Mouse (Mus musculus) bone marrow macrophage, adult 2 months (primary cell): ENCODE results near the gene Atxn7. TPM values are rescaled to one million over a fixed set of nuclear protein-coding genes. Genes with fewer than 3 reads are reported as not detected.
"Not testable (repeated sequence)": the region's sequence is repeated elsewhere in the genome, so short reads cannot be mapped to it uniquely, and the experiment has no call there.

ENCODE experiments used
- H3K27ac ChIP-seq: 2 replicates; pipeline ENCODE4 v1.5.1; 2012; ENCODE audit warnings: low read depth, low read length; ENCODE audit not compliant: insufficient read depth
- H3K4me1 ChIP-seq: 2 replicates; pipeline ENCODE4 v1.6.1; 2012; ENCODE audit warnings: low read length; ENCODE audit not compliant: control insufficient read depth, insufficient read depth
- H3K4me3 ChIP-seq: 2 replicates; pipeline ENCODE4 v1.5.1; 2012; ENCODE audit warnings: mild to moderate bottlenecking, low read length, moderate library complexity; ENCODE audit not compliant: insufficient read depth
- CTCF ChIP-seq: IDR thresholded peaks from 2 replicates; pipeline ENCODE4 v1.5.1; 2012; ENCODE audit warnings: low read depth, mild to moderate bottlenecking, low read length, moderate library complexity
- POLR2A ChIP-seq: IDR thresholded peaks from 2 replicates; pipeline ENCODE4 v1.6.1; 2012; ENCODE audit warnings: mild to moderate bottlenecking, low read depth, low read length, borderline replicate concordance
- polyA plus RNA-seq: library from polyadenylated mRNA; stranded (reverse); fragments of >200 nt; gene quantifications from 2 replicates; pipeline ENCODE4 v1.2.4, GENCODE M21; 2012; ENCODE audit not compliant: missing spikeins, insufficient read depth, insufficient read length

Gene Atxn7
- polyA plus RNA-seq, 1 experiment, result 19.9 TPM

DNA sequence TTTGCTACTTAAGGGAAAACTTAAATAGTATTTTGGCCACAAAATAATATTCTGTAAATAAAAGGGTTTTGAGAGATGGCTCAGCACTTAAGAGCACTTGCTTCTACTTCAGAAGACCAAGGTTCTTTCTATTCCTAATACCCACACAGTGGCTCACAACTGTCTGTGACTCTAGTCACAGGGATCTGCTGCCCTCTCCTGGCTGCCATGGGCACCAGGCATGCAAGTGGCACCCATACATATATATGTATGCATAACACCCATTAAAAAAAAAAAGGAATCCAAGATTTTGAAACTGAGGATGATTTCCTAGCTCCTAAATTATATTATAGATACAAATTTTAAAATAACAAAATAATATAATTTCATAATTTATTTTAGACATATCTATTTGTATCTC lies 10.8 kb upstream of the Atxn7 start:
- Histone ChIP-seq H3K4me3 (no peak overlapping the region), H3K27ac (no peak overlapping the region), H3K4me1 (no peaks in the 10 kb centered on the region)
- TF ChIP-seq CTCF, result peak; percentile 43; the same call in 1 of the 2 replicates
- no peak for TF ChIP-seq POLR2A

DNA sequence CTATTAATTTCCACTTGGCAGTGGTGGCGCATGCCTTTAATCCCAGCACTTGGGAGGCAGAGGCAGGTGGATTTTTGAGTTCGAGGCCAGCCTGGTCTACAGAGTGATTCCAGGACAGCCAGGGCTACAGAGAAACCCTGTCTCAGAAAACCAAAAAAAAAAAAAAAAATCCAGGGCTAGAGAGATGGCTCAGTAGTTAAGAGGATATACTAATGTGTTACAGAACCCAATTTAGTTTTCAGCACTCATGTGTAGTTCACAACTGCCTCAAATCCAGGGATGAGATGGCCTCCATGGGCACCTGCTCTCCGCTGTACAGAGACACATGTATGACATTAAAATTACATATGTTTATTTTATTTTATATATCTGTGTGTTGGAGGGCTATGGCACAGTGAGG lies 9.1 kb upstream of the Atxn7 start:
- H3K4me3 ChIP-seq, H3K4me1 ChIP-seq, H3K27ac ChIP-seq: not testable (repeated sequence)

DNA sequence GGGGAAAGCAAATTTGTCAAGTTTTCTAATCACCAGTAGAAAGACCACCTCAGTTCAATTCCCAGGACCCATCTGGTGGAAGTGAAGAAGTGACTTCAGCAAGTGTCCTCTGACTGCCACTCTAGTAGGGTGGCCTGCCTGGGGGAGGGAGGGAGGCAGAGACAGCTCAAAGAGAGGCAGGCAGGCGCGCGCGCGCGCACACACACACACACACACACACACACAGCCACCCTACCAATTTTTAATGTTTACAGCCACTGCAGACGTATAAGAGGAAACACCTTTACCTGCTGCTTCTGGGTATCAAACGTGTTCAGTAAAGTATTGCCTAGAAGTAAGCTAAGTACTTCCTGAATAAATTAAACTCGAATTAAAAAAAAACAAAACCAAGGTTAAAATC lies 1.2 kb upstream of the Atxn7 start:
- H3K4me1 ChIP-seq, result peaks cover 16% of the 10 kb centered on the region
- H3K4me3 ChIP-seq, result peak overlapping the region; percentile 89
- TF ChIP-seq CTCF, result no peak
- TF ChIP-seq POLR2A, result no peak
- H3K27ac ChIP-seq, result no peak overlapping the region

DNA sequence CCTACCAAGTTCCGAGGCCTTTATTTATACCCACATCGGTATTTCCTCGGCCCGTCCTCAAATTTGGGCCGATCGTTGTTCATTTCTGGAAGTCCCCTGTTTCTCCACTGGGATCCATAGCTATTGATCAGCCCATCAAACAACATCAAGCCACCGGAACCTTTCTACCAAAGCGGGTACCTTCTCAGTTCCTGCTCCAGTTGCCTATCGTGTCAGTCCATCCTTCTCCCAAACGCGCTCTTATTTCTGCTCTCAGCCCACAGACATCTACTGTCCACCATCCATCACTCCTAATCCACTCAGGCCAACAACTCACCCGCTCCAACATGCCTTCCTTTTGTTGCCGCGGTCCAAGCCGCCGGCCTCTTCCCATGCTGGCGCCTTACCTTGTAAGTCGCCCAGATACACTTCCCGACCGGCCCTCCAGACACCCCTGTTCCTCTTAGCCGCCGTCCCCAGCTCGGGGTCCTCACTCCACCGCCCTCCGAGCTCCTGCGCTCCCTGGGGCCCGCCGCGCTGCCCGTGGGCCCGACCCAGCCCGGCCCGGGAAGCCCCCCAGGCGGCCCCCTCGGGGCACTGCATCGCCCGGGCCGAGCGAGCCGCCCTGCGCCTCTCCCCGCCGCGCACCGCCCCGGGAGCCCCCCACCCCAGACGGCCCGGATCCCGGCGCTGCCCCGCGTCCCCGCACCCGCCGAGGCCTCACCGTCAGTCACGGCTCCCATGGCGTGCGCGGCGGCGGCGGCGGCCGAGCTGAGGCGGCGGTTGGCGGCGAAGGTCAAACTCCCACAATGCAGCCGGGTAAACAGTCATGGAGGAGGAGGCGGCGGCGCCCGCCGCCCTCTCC lies 536 bp upstream of the Atxn7 start:
- no peak for TF ChIP-seq CTCF
- TF ChIP-seq POLR2A, result no peak
- H3K4me1 ChIP-seq, result peaks cover 16% of the 10 kb centered on the region
- H3K4me3 ChIP-seq, result peak overlapping the region; percentile 89
- no peak overlapping the region for H3K27ac ChIP-seq

DNA sequence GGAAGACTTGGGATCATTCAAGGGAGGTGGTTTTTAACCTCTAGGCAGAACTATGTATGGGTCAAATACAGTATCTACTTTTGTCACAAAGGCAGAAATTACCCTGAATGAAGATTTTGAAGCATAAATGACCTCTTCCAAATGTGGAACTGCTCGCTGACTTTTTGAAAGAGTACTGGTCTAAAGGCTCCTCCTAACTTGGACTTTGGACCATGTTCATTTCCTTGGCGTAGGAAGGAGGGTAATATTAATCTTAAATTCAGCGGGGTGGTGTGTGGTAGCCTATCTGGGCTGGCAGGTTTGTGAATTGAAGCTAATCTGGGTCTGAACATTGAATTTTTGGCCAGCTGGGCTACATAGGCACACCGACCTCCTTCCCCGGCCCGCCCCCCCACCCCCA lies 1.2 kb downstream of the Atxn7 start:
- TF ChIP-seq POLR2A, result no peak
- TF ChIP-seq CTCF, result no peak

DNA sequence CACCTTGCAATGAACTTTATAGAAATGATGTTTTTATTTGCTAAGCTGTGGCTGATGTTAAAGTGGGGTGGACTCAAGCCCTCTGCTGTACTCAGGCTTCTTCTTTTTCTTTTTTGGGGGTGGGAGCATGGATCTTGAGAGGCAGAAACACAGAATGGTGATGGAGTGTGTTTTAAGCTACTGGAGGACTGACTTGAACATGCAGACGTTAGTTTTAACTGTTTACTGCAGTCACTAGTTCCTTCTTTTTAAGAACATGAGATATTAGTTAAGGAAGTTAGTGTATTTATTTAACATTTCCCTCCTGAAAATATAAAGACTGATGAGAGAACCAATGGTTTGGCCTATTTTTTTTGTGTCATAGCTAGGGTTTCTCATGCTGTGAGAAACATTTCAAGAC lies 2.3 kb downstream of the Atxn7 start:
- peaks cover 17% of the 10 kb centered on the region for H3K4me1 ChIP-seq
- TF ChIP-seq CTCF (no peak), POLR2A (no peak)
- H3K27ac ChIP-seq, result no peak overlapping the region
- H3K4me3 ChIP-seq, result no peak overlapping the region

More for the DNA sequence above, 1.2 kb downstream of the Atxn7 start:
- Histone ChIP-seq H3K4me1 (peaks cover 21% of the 10 kb centered on the region), H3K27ac (no peak overlapping the region), H3K4me3 (no peak overlapping the region)

DNA sequence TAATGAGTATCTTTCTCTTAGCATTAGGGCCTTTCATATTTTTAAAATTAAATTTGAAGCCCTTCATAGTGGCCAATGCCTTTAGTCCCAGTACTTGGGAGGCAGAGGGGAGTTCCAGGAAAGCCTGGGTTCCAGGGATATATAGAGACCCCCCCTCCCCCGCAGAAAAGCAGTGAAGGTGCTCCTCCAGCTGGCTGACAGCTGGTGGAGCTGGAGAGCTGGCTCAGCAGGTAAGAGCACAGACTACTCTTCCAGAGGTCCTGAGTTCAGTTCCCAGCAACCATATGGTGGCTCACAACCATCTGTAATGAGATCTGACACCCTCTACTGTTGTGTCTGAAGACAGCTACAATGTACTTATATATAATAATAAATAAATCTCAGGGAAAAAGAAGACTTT lies 6.4 kb downstream of the Atxn7 start:
- Histone ChIP-seq H3K27ac (no peak overlapping the region), H3K4me3 (no peak overlapping the region), H3K4me1 (peaks cover 14% of the 10 kb centered on the region)
- TF ChIP-seq CTCF, result no peak
- no peak for TF ChIP-seq POLR2A

DNA sequence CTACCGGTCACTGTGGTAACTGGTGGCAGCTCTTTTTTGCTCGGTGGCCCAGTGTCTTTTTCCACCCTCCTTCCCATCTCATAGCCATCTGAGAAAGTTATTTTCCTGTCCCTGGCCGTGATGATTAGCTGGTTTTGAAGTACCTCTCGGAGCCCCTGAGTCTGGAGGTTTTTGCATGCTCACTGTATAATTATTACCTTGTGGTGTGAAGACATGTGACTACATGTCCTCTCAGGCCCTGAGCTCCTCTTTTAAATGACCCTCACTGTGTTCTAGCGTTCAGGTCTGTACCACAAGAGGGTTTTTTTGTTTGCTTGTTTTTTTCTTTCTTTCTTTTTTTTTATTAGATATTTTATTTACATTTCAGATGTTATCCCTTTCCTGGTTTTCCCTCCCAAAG lies 7.2 kb downstream of the Atxn7 start:
- H3K27ac ChIP-seq, result no peak overlapping the region
- H3K4me1 ChIP-seq, result peaks cover 13% of the 10 kb centered on the region
- TF ChIP-seq POLR2A (no peak), CTCF (no peak)
- no peak overlapping the region for H3K4me3 ChIP-seq

DNA sequence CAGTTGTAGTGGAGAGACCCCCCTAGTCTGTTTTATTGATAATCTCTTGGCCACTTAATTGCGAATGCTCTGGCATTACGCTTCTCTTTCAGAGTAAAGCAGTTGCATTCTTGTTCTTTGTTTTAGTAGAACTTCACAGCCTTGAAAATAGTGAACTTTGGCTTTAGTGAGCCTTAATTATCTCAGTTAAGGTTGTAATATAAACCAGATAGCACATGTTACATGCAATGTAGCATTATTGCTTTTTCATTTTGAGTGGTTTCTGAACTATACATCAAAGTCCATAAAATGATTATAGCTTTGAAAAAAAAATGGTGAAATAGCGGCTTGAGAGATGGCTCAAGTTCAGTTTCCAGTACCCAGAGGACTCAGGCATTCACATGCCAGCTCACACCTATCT lies 9.3 kb downstream of the Atxn7 start:
- Histone ChIP-seq H3K4me1 (peaks cover 12% of the 10 kb centered on the region), H3K27ac (no peak overlapping the region), H3K4me3 (no peak overlapping the region)
- TF ChIP-seq CTCF (no peak), POLR2A (no peak)

DNA sequence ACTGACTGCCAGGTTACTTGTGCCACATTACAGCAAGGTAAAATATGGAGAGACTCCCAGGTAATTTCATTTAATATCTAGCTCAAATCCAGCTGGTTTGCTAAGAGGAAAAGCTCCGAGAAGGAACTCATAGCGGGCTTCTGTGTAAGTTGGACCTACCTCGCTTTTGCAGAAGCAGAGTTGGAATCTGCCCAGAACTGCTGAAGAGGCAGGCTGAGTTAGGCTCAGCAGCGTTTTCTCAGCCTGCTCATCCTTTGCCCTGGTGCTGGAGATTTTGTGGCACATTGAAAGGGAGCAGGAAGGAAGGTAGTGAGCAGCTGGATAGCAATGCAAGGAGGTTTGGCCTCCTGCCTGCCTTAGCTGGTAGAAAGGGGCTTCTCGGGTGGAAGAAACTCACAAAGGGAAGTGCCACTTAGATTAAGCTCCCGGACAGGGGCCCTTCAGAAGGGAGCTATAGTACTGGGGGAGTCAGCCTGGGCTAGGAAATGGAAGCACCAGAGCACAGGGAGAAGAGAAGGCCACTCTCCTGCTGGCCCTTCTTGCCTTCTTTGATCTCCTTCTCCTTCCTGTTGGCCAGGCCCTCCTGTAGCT lies 10.5 kb downstream of the Atxn7 start:
- no peak for TF ChIP-seq CTCF
- no peak for TF ChIP-seq POLR2A
- H3K4me3 ChIP-seq, result no peak overlapping the region
- no peak overlapping the region for H3K27ac ChIP-seq
- peaks cover 7% of the 10 kb centered on the region for H3K4me1 ChIP-seq
